Mouse (Mus musculus) CH12.LX (cell line): Measurements from ENCODE around the gene Atp5j. TPM values are rescaled to one million over a fixed set of nuclear protein-coding genes. Genes with fewer than 3 reads are reported as not detected.

Experiments used
- DNase-seq: peaks from one replicate; pipeline ENCODE4 v3.0.0-alpha.2; 2013; ENCODE audit errors: extremely low read depth
- H3K27ac ChIP-seq: 2 replicates; pipeline ENCODE4 v1.5.1; 2012; ENCODE audit warnings: low read depth, mild to moderate bottlenecking, control low read depth, moderate library complexity; ENCODE audit not compliant: insufficient read depth
- H3K27me3 ChIP-seq: replicated peaks from 2 replicates; pipeline ENCODE3; 2012; ENCODE audit warnings: inconsistent platforms
- H3K36me3 ChIP-seq, 2 experiments: replicated peaks in 1 of 2; 2 replicates each; pipeline versions ENCODE3 to v1.6.1; 2012; ENCODE audit warnings: inconsistent platforms in 1 of 2, low read length in 1 of 2, mild to moderate bottlenecking in 1 of 2, mixed read lengths in 1 of 2, moderate library complexity in 1 of 2; ENCODE audit not compliant: control insufficient read depth in 1 of 2, insufficient read depth in 1 of 2
- H3K4me1 ChIP-seq, 2 experiments: 2 replicates each; pipeline ENCODE4 v1.6.1; 2012; ENCODE audit warnings: inconsistent platforms in 1 of 2, moderate library complexity in 1 of 2; ENCODE audit not compliant: insufficient read depth in 2 of 2, control insufficient read depth in 1 of 2
- H3K4me2 ChIP-seq: 2 replicates; pipeline ENCODE4 v1.6.1; 2012; ENCODE audit warnings: low read depth, mild to moderate bottlenecking, control low read depth; ENCODE audit not compliant: poor library complexity, insufficient read depth, severe bottlenecking
- H3K4me3 ChIP-seq, 3 experiments: fragments of 150-350 bp in 1 of 3; sonication (generic) in 1 of 3; replicated peaks in 1 of 3; 2 replicates each; pipeline versions ENCODE3 to v1.5.1; 2011 to 2012; ENCODE audit warnings: low read depth in 2 of 3, low read length in 2 of 3, mild to moderate bottlenecking in 2 of 3, moderate library complexity in 2 of 3, control low read depth in 1 of 3, improper control_type of control experiment in 1 of 3, inconsistent platforms in 1 of 3, mixed read lengths in 1 of 3; ENCODE audit not compliant: poor library complexity in 1 of 3
- H3K79me2 ChIP-seq: replicated peaks from 2 replicates; pipeline ENCODE4 v1.6.1; 2012; ENCODE audit warnings: mild to moderate bottlenecking, moderate library complexity; ENCODE audit not compliant: control insufficient read depth, poor library complexity, insufficient read depth, severe bottlenecking; ENCODE audit errors: extremely low read depth
- H3K9ac ChIP-seq: 2 replicates; pipeline ENCODE4 v1.6.1; 2012; ENCODE audit warnings: low read depth, mild to moderate bottlenecking, control low read depth, moderate library complexity; ENCODE audit not compliant: insufficient read depth
- H3K9me3 ChIP-seq: replicated peaks from 2 replicates; pipeline ENCODE3; 2012; ENCODE audit warnings: low read length, inconsistent platforms, mixed read lengths
- CHD1 ChIP-seq: IDR thresholded peaks from 2 replicates; pipeline ENCODE4 v1.6.1; 2012; ENCODE audit warnings: low read depth, low read length, improper control_type of control experiment, inconsistent platforms
- CTCF ChIP-seq, 2 experiments: IDR thresholded peaks in 1 of 2; conservative IDR thresholded peaks in 1 of 2; 2 replicates each; pipeline ENCODE4 v1.5.1; 2011 to 2012; ENCODE audit warnings: low read depth in 2 of 2, low read length in 2 of 2, improper control_type of control experiment in 1 of 2, inconsistent platforms in 1 of 2, mild to moderate bottlenecking in 1 of 2, moderate library complexity in 1 of 2
- E2F4 ChIP-seq: IDR thresholded peaks from 2 replicates; pipeline ENCODE4 v1.6.1; 2011; ENCODE audit warnings: low read depth, low read length, improper control_type of control experiment; ENCODE audit not compliant: insufficient replicate concordance
- ELF1 ChIP-seq: IDR thresholded peaks from 2 replicates; pipeline ENCODE4 v1.6.1; 2014; ENCODE audit warnings: low read depth, mild to moderate bottlenecking, inconsistent platforms, low read length, improper control_type of control experiment
- EP300 ChIP-seq: IDR thresholded peaks from 2 replicates; pipeline ENCODE4 v1.6.1; 2011; ENCODE audit warnings: low read length, improper control_type of control experiment
- ETS1 ChIP-seq: conservative IDR thresholded peaks from 2 replicates; pipeline ENCODE4 v1.6.1; 2012; ENCODE audit warnings: low read depth, mild to moderate bottlenecking, inconsistent platforms, low read length, improper control_type of control experiment, moderate library complexity
- HCFC1 ChIP-seq: IDR thresholded peaks from 2 replicates; pipeline ENCODE4 v1.6.1; 2012; ENCODE audit warnings: low read depth, mild to moderate bottlenecking, inconsistent platforms, low read length, improper control_type of control experiment
- IRF4 ChIP-seq: IDR thresholded peaks from 2 replicates; pipeline ENCODE4 v1.6.1; 2014; ENCODE audit warnings: low read depth, mild to moderate bottlenecking, inconsistent platforms, low read length, improper control_type of control experiment
- KAT2A ChIP-seq: IDR thresholded peaks from 2 replicates; pipeline ENCODE4 v1.6.1; 2012; ENCODE audit warnings: low read length, improper control_type of control experiment, inconsistent platforms; ENCODE audit not compliant: insufficient replicate concordance
- MAFK ChIP-seq: IDR thresholded peaks from 2 replicates; pipeline ENCODE4 v1.6.1; 2011; ENCODE audit warnings: low read length, improper control_type of control experiment; ENCODE audit not compliant: insufficient replicate concordance
- MAX ChIP-seq: IDR thresholded peaks from 2 replicates; pipeline ENCODE4 v1.6.1; 2011; ENCODE audit warnings: low read length, improper control_type of control experiment
- MAZ ChIP-seq: IDR thresholded peaks from 2 replicates; pipeline ENCODE4 v1.6.1; 2012; ENCODE audit warnings: low read depth, mild to moderate bottlenecking, inconsistent platforms, low read length, improper control_type of control experiment, moderate library complexity
- MEF2A ChIP-seq: IDR thresholded peaks from 2 replicates; pipeline ENCODE4 v1.6.1; 2014; ENCODE audit warnings: low read depth, mild to moderate bottlenecking, inconsistent platforms, low read length, improper control_type of control experiment, borderline replicate concordance
- MXI1 ChIP-seq: IDR thresholded peaks from 2 replicates; pipeline ENCODE4 v1.6.1; 2011; ENCODE audit warnings: mild to moderate bottlenecking, low read depth, low read length, improper control_type of control experiment
- MYC ChIP-seq: IDR thresholded peaks from 2 replicates; pipeline ENCODE4 v1.6.1; 2011; ENCODE audit warnings: low read depth, mild to moderate bottlenecking, improper control_type of control experiment, low read length
- NELFE ChIP-seq: IDR thresholded peaks from 2 replicates; pipeline ENCODE4 v1.6.1; 2011; ENCODE audit warnings: low read depth, low read length, improper control_type of control experiment
- PAX5 ChIP-seq: IDR thresholded peaks from 2 replicates; pipeline ENCODE4 v1.6.1; 2012; ENCODE audit warnings: low read length, inconsistent platforms, mixed read lengths
- POLR2A ChIP-seq: IDR thresholded peaks from 2 replicates; pipeline ENCODE4 v1.6.1; 2011; ENCODE audit warnings: low read depth, mild to moderate bottlenecking, improper control_type of control experiment, low read length
- POLR2AphosphoS2 ChIP-seq: IDR thresholded peaks from 2 replicates; pipeline ENCODE4 v1.6.1; 2011; ENCODE audit warnings: low read depth, low read length, improper control_type of control experiment
- RAD21 ChIP-seq: IDR thresholded peaks from 2 replicates; pipeline ENCODE4 v1.6.1; 2011; ENCODE audit warnings: low read depth, mild to moderate bottlenecking, low read length, improper control_type of control experiment, moderate library complexity
- RCOR1 ChIP-seq: conservative IDR thresholded peaks from 2 replicates; pipeline ENCODE4 v1.6.1; 2012; ENCODE audit warnings: low read depth, mild to moderate bottlenecking, inconsistent platforms, low read length, improper control_type of control experiment
- SIN3A ChIP-seq: IDR thresholded peaks from 2 replicates; pipeline ENCODE4 v1.6.1; 2012; ENCODE audit warnings: low read length, improper control_type of control experiment, inconsistent platforms
- SMC3 ChIP-seq: IDR thresholded peaks from 2 replicates; pipeline ENCODE4 v1.6.1; 2011; ENCODE audit warnings: low read depth, low read length, improper control_type of control experiment
- TBP ChIP-seq: conservative IDR thresholded peaks from 2 replicates; pipeline ENCODE4 v1.6.1; 2011; ENCODE audit warnings: low read depth, low read length, improper control_type of control experiment
- TCF12 ChIP-seq: IDR thresholded peaks from 2 replicates; pipeline ENCODE4 v1.6.1; 2014; ENCODE audit warnings: low read depth, mild to moderate bottlenecking, inconsistent platforms, low read length, improper control_type of control experiment
- ZMIZ1 ChIP-seq: IDR thresholded peaks from 2 replicates; pipeline ENCODE4 v1.6.1; 2012; ENCODE audit warnings: low read depth, mild to moderate bottlenecking, inconsistent platforms, low read length, improper control_type of control experiment
- ZNF384 ChIP-seq: IDR thresholded peaks from 2 replicates; pipeline ENCODE4 v1.6.1; 2012; ENCODE audit warnings: low read depth, low read length, improper control_type of control experiment, inconsistent platforms
- dilution Hi-C: fragments of 300-500 bp; cut with MboI; formaldehyde crosslinking; loops from 2 replicates; pipeline ENCODE4 v1.14.3; 2020; ENCODE audit warnings: low sequenced_read_pairs; ENCODE audit not compliant: extremely low pct_unique_long_range_greater_than_20kb, extremely low pct_ligation_motif_present
- in situ Hi-C: fragments of 300-500 bp; cut with MboI; formaldehyde crosslinking; loops from 3 replicates; pipeline ENCODE4 v1.14.3; 2019; ENCODE audit warnings: low sequenced_read_pairs, low pct_ligation_motif_present, low pct_unique_long_range_greater_than_20kb, mixed read lengths
- polyA plus RNA-seq: library from polyadenylated mRNA; unstranded; fragments of >175 nt; gene quantifications from 2 replicates; pipeline ENCODE4 v1.2.1, GENCODE M21; 2012; ENCODE audit warnings: low read depth; ENCODE audit not compliant: insufficient read length
- total RNA-seq, 2 experiments: library from RNA; depleted of rRNA; stranded (reverse); fragments of 300-350 nt in 1 of 2; fragments of >200 nt in 1 of 2; gene quantifications; 2 replicates each; pipeline ENCODE4 v1.2.3; 2012 to 2014

Atp5j gene
- total and polyA plus RNA-seq, 3 experiments, result 223 to 485 (median 277) TPM

DNA sequence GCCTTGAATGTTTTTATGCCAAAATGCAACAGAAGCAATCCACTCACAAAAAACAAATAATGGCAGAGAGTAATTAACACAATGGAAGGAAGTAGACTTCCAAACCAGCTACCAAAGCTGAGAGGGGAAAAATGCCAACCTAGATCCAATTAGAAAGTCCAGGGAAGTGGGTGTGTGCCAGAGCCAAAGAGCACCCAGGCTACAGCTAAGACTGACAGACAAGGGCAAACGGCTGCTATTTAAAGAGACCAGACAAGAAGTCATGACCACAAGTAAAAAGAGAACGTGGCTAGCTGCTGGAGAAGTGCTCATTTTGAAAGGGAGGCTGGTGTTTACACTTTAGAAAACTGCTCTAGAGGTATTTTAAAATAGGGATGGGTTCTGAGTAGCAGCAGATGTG lies 52.1 kb downstream of the Atp5j start:
- Histone ChIP-seq H3K79me2 (no peaks in the 10 kb centered on the region), H3K27me3 (no peaks in the 10 kb centered on the region)
- dilution Hi-C loops, result no loop called here
- in situ Hi-C loops, result no loop called here
- peak; percentile 51 for DNase-seq
- no peak for TF ChIP-seq TCF12
- TF ChIP-seq EP300, result 0 out of 2 replicates have a peak, but pooled peaks have one; percentile 58
- 0 out of 2 replicates have a peak, but pooled peaks have one; percentile 13 for TF ChIP-seq MAX
- TF ChIP-seq IRF4, result peak; percentile 16; the same call in 1 of the 2 replicates
- 0 out of 2 replicates have a peak, but pooled peaks have one; percentile 45 for TF ChIP-seq TBP
- no peak for TF ChIP-seq E2F4
- peak; percentile 31; the same call in 1 of the 2 replicates for TF ChIP-seq ETS1
- TF ChIP-seq CHD1, result no peak
- TF ChIP-seq MEF2A, result peak; percentile 76; the same call in 1 of the 2 replicates
- TF ChIP-seq MAFK, result 0 out of 2 replicates have a peak, but pooled peaks have one; percentile 7
- peak; percentile 15; the same call in 1 of the 2 replicates for TF ChIP-seq ELF1
- TF ChIP-seq SIN3A, result no peak
- 0 out of 2 replicates have a peak, but pooled peaks have one; percentile 22 for TF ChIP-seq MYC
- no peak for TF ChIP-seq RAD21
- TF ChIP-seq POLR2A, result no peak
- no peak for TF ChIP-seq POLR2AphosphoS2
- no peak for TF ChIP-seq MAZ
- TF ChIP-seq SMC3, result no peak
- TF ChIP-seq, all 38 proteins: peak for 9
- no peak overlapping the region for H3K4me3 ChIP-seq
- peaks cover 3 to 17% of the 10 kb centered on the region in 2 experiments; a peak in 3 of 4 replicates for H3K4me1 ChIP-seq
- peak overlapping the region; percentile 34 for H3K9ac ChIP-seq
- H3K4me2 ChIP-seq, result peak overlapping the region; percentile 73
- no peak overlapping the region for H3K27ac ChIP-seq
- no peaks in the 10 kb centered on the region for H3K9me3 ChIP-seq
- no peaks in the 10 kb centered on the region for H3K36me3 ChIP-seq

- Histone ChIP-seq H3K79me2 (no peaks in the 10 kb centered on the region), H3K9me3 (no peaks in the 10 kb centered on the region), H3K27ac (no peak overlapping the region), H3K36me3 (no peaks in the 10 kb centered on the region), H3K9ac (no peak overlapping the region), H3K4me1 (peaks cover 3 to 17% of the 10 kb centered on the region in 2 experiments; a peak in 3 of 4 replicates), H3K27me3 (no peaks in the 10 kb centered on the region)
- dilution Hi-C loops (no loop called here), in situ Hi-C loops (no loop called here)
- DNase-seq, result no peak
- TF ChIP-seq ZNF384 (no peak), RCOR1 (no peak), NELFE (no peak), CHD1 (no peak), ZMIZ1 (no peak), PAX5 (no peak), CTCF (conservative IDR thresholded peaks at IDR 0.05 in 1 of 2, IDR thresholded peaks at IDR 0.05 in 1 of 2; ENCODE audit: low read depth in 2 of 2, low read length in 2 of 2) (no peak), SIN3A (no peak), MXI1 (no peak), HCFC1 (no peak), KAT2A (no peak)
- TF ChIP-seq, all 38 proteins: peak for 0
- no peak overlapping the region for H3K4me2 ChIP-seq
- no peak overlapping the region for H3K4me3 ChIP-seq
Observed at GRCm38 (mm10) chr16:84779718-84780117, 55.7 kb downstream of the Atp5j start.
